Comparison of ENCODE assay signal across 19 mouse cellular contexts in the genomic region with DNA sequence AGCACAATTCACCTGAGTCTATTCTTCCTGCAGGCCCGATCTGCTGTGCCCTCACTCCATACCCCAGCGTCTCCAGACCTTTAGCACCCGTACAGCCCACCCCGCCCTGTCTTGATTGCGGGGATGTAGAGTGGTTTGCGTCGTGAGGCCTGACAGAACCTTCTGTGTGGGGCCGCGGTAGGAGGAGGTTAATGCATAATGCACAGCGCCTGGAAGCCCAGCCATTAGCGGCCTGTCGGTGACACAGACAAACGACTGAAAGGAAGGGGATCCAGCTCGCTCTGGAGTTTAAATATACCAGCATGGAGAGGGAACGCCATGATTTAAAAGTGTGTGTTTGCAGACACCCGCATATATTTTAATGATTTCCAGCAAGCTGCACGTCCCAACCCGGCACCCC.
A peak's percentile ranks its signal among the peaks of the same experiment; 100 is the strongest.
DNase-seq lines count a peak whose midpoint lies in the region; ATAC-seq and TF ChIP-seq lines count a peak whose summit lies in the region.
"Had no signal": no experiment of that assay in that cellular context is flagged by ENCODE, and none has a peak within 500 bp of the region (broad histone marks: within the 10 kb centered on the region; RNA-seq: fewer than 3 reads in every experiment).

No protein-coding gene starts in this region.

- H3K27me3 ChIP-seq in heart, embryonic 13.5 days (replicated peaks): peaks cover 100% of the 10 kb centered on the region
- peaks cover 84% of the 10 kb centered on the region for H3K27me3 ChIP-seq in megakaryocyte, embryonic 14.5 days (replicated peaks)
- H3K27me3 ChIP-seq in MEL (ENCODE audit: control insufficient read depth in 1 of 2, insufficient read depth in 2 of 2, low read length in 2 of 2): no peaks in the 10 kb centered on the region

- no peaks in the 10 kb centered on the region for H3K36me3 ChIP-seq in heart, embryonic 13.5 days
- no peaks in the 10 kb centered on the region for H3K36me3 ChIP-seq in megakaryocyte, embryonic 14.5 days (replicated peaks; ENCODE audit: low read length)
- peaks cover 0 to 29% of the 10 kb centered on the region in 2 experiments; a peak in 2 of 4 replicates for H3K36me3 ChIP-seq in MEL (ENCODE audit: control insufficient read depth in 1 of 2, insufficient read depth in 2 of 2, low read length in 2 of 2)
- H3K36me3 ChIP-seq: embryonic facial prominence, embryonic 12.5 days; limb, embryonic 10.5 days had no signal

- TF ChIP-seq POLR2A in MEL (IDR thresholded peaks at IDR 0.05; ENCODE audit: control insufficient read depth in 1 of 2, insufficient read depth in 1 of 2, low read depth in 1 of 2, low read length in 2 of 2, poor library complexity in 1 of 2): no peak

- peaks cover 36% of the 10 kb centered on the region for H3K79me2 ChIP-seq in MEL (ENCODE audit: control insufficient read depth, insufficient read depth, low read length, poor library complexity)

- ATAC-seq in heart, embryonic 13.5 days (ENCODE audit: extremely low read depth, insufficient number of reproducible peaks, low FRiP score, low TSS enrichment): no peak
- no peak for ATAC-seq in megakaryocyte, adult 5-6 weeks (ENCODE audit: poor library complexity, severe bottlenecking)
- no peak for ATAC-seq in erythroid progenitor cell, adult 5-6 weeks (replicated peaks; ENCODE audit: low FRiP score, poor library complexity, severe bottlenecking)
- ATAC-seq: inflammation-experienced regulatory T-cells, adult 6 months had no signal

- no peak for TF ChIP-seq CTCF in MEL (IDR thresholded peaks at IDR 0.05 in 2 of 3, conservative IDR thresholded peaks at IDR 0.05 in 1 of 3; ENCODE audit: control insufficient read depth in 1 of 3, insufficient read depth in 1 of 3, low read depth in 2 of 3, low read length in 3 of 3, poor library complexity in 1 of 3, severe bottlenecking in 1 of 3)

- intact Hi-C loops in heart, postnatal 36 days (cut with DNase I): no loop called here

- no peak for DNase-seq in heart, postnatal 36 days
- DNase-seq in ES-CJ7 (ENCODE audit: low read depth, low spot score) (peak; percentile 23), MEL (ENCODE audit: low read depth, low spot score) (no peak)
- no peak for DNase-seq in layer of hippocampus, adult 18-20 months (ENCODE audit: low spot score in 2 of 2)
- DNase-seq: adrenal gland, postnatal 25 days; cerebellum, adult 11 months; kidney, adult 9 months; kidney, postnatal 25 days; lung, postnatal 10 days; right cerebral cortex, postnatal 25 days; thymus, adult 2 months had no signal

- H3K9ac ChIP-seq in heart, embryonic 13.5 days: 0 out of 2 replicates have a peak overlapping the region, but pooled peaks have one; percentile 28
- no peak overlapping the region; the same call in 1 of the 2 replicates for H3K9ac ChIP-seq in MEL (ENCODE audit: control insufficient read depth, low read depth, low read length, poor library complexity, severe bottlenecking)
- H3K9ac ChIP-seq: embryonic facial prominence, embryonic 12.5 days had no signal

- no peak for TF ChIP-seq EP300 in MEL (IDR thresholded peaks at IDR 0.05; ENCODE audit: low read depth in 1 of 2, low read length in 2 of 2)

- no peaks in the 10 kb centered on the region for H3K9me3 ChIP-seq in heart, embryonic 13.5 days
- H3K9me3 ChIP-seq in megakaryocyte, embryonic 14.5 days: 0 out of 2 replicates have a peak, but pooled peaks cover 11% of the 10 kb centered on the region
- no peaks in the 10 kb centered on the region for H3K9me3 ChIP-seq in MEL (replicated peaks; ENCODE audit: insufficient read depth, low read length)
- H3K9me3 ChIP-seq: embryonic facial prominence, embryonic 12.5 days; limb, embryonic 10.5 days had no signal

- H3K4me1 ChIP-seq in heart, embryonic 13.5 days: peaks cover 61% of the 10 kb centered on the region
- H3K4me1 ChIP-seq in megakaryocyte, embryonic 14.5 days: peaks cover 31% of the 10 kb centered on the region
- H3K4me1 ChIP-seq in MEL (ENCODE audit: control insufficient read depth in 1 of 2, insufficient read depth in 2 of 2, low read length in 2 of 2): peaks cover 4 to 24% of the 10 kb centered on the region in 2 experiments

- TF ChIP-seq RAD21 in MEL (IDR thresholded peaks at IDR 0.05; ENCODE audit: low read depth, low read length): no peak

- H3K4me3 ChIP-seq in heart, embryonic 13.5 days: no peak overlapping the region
- peak overlapping the region; percentile 14 for H3K4me3 ChIP-seq in megakaryocyte, embryonic 14.5 days (replicated peaks)
- H3K4me3 ChIP-seq in MEL (ENCODE audit: control insufficient read depth in 1 of 2, insufficient read depth in 1 of 2, low read depth in 2 of 2, low read length in 2 of 2): no peak overlapping the region
- H3K4me3 ChIP-seq: embryonic facial prominence, embryonic 12.5 days; erythroblast, embryonic 14.5 days; limb, embryonic 10.5 days had no signal

- H3K4me2 ChIP-seq in heart, embryonic 13.5 days: no peak overlapping the region
- H3K4me2 ChIP-seq: embryonic facial prominence, embryonic 12.5 days had no signal

- WGBS in heart, embryonic 13.5 days: 19% methylated on average over 18 of the region's 18 CpGs

- no peak overlapping the region for H3K27ac ChIP-seq in heart, embryonic 13.5 days (replicated peaks)
- H3K27ac ChIP-seq in MEL (ENCODE audit: control insufficient read depth, low read depth, low read length): peak overlapping the region; percentile 99
- H3K27ac ChIP-seq: embryonic facial prominence, embryonic 12.5 days; limb, embryonic 10.5 days had no signal

TF ChIP-seq in MEL, 35 proteins besides CTCF, POLR2A, EP300 and RAD21:
- no peak for TF ChIP-seq ZC3H11A (IDR thresholded peaks at IDR 0.05; ENCODE audit: low read depth, low read length)
- TF ChIP-seq MYC (IDR thresholded peaks at IDR 0.05; ENCODE audit: low read depth, low read length): no peak
- no peak for TF ChIP-seq USF2 (IDR thresholded peaks at IDR 0.05; ENCODE audit: borderline replicate concordance in 1 of 2, insufficient read depth in 1 of 2, low read depth in 1 of 2, low read length in 2 of 2)
- TF ChIP-seq MEF2A (IDR thresholded peaks at IDR 0.05; ENCODE audit: extremely low read depth, insufficient replicate concordance, low read depth, low read length, poor library complexity, severe bottlenecking): no peak
- TF ChIP-seq MAX (IDR thresholded peaks at IDR 0.05; ENCODE audit: low read length): no peak
- TF ChIP-seq SMC3 (IDR thresholded peaks at IDR 0.05; ENCODE audit: low read depth, low read length): no peak
- TF ChIP-seq TBP (IDR thresholded peaks at IDR 0.05; ENCODE audit: low read depth, low read length): no peak
TF ChIP-seq in MEL: peak in this region for 0.
